Mouse (Mus musculus): ENCODE results near the gene Alcam. TPM values are rescaled to one million over a fixed set of nuclear protein-coding genes. Genes with fewer than 3 reads are reported as not detected.

Gene Alcam
- total and polyA plus RNA-seq, 3 experiments, result not detected

DNA sequence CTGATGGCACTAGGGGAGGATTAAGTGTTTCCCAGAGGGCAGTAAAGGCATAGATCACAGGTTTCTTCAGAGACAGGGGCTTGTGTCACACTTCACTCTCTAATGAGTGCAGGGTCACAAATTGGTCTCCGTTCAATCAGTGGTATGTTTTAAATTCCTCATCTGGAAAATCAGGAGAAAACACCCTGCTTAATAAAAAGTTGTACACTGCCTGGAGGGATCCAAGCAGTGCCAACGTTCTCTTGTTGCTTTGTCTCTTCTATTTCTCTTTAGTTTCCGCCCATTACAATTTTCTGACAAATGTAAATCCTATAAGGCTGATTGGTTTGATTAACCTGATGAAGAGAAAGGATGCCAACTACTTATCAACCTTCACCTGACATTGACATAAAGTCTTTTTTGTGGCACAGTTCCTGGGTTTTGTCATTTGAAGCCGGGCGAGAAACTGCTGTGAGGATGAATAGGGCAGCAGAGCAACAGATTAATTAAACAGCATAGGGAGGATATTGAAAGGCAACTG lies 67.0 kb downstream of the Alcam start:
- no peak overlapping the region for H3K27ac ChIP-seq (ENCODE audit: control insufficient read depth, low read depth, low read length)
- no peak for TF ChIP-seq MEF2A (IDR thresholded peaks at IDR 0.05; ENCODE audit: extremely low read depth, insufficient replicate concordance, low read depth, low read length, poor library complexity, severe bottlenecking)
- no peak for TF ChIP-seq UBTF (IDR thresholded peaks at IDR 0.05; ENCODE audit: borderline replicate concordance, insufficient read depth, low read depth, low read length)
- TF ChIP-seq TAL1 (IDR thresholded peaks at IDR 0.05; ENCODE audit: low read length), result no peak
- TF ChIP-seq POLR2A (IDR thresholded peaks at IDR 0.05; ENCODE audit: control insufficient read depth in 1 of 2, insufficient read depth in 1 of 2, low read depth in 1 of 2, low read length in 2 of 2, poor library complexity in 1 of 2), result no peak
- no peak for TF ChIP-seq MXI1 (IDR thresholded peaks at IDR 0.05; ENCODE audit: low read depth, low read length)
- TF ChIP-seq ZKSCAN1 (IDR thresholded peaks at IDR 0.05; ENCODE audit: low read depth, low read length), result no peak
- no peak for TF ChIP-seq ZMIZ1 (IDR thresholded peaks at IDR 0.05; ENCODE audit: low read depth, low read length)
- no peak for TF ChIP-seq USF1 (IDR thresholded peaks at IDR 0.05; ENCODE audit: low read depth, low read length)
- no peak for TF ChIP-seq CHD2 (IDR thresholded peaks at IDR 0.05; ENCODE audit: low read length)

DNA sequence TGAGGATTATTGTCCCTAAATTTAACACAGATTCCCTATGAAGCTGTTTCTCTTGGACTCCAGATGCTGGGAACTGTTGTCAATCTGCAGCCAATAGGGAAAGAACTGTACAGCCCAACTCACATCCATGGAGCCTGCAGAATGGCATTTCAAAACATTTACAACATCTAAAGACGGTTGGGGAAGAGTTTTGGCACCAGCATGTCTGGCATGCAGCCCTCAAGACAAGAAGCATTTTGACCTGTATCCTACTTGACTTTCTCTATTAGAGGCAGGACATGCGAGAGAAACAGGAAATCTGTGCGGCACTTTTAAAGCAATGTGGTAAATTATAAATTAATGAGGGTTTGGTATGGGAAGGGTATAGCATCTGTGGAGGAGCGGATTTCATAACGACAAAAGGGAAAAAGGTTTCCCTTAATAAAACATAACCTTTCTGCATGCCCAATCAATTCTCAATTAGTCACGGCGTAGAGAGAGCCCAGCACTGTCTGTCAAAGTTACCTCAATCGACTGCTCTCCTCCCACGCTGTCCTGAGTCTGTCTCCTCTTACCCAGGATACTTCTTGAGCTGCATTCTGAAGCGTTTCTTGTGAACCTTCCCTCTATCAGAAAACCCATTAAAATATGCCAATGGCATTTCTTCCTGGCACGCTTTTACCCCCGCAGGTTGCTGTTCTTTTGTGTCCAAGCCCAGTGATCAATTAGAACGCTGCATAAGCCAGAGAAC lies 70.3 kb downstream of the Alcam start:
- Histone ChIP-seq H3K36me3 (ENCODE audit: control insufficient read depth in 1 of 2, insufficient read depth in 2 of 2, low read length in 2 of 2) (no peaks in the 10 kb centered on the region), H3K9me3 (replicated peaks; ENCODE audit: insufficient read depth, low read length) (no peaks in the 10 kb centered on the region), H3K9ac (ENCODE audit: control insufficient read depth, low read depth, low read length, poor library complexity, severe bottlenecking) (no peak overlapping the region), H3K4me3 (ENCODE audit: control insufficient read depth in 1 of 2, insufficient read depth in 1 of 2, low read depth in 2 of 2, low read length in 2 of 2) (no peak overlapping the region), H3K27ac (ENCODE audit: control insufficient read depth, low read depth, low read length) (no peak overlapping the region), H3K27me3 (ENCODE audit: control insufficient read depth in 1 of 2, insufficient read depth in 2 of 2, low read length in 2 of 2) (no peaks in the 10 kb centered on the region), H3K79me2 (ENCODE audit: control insufficient read depth, insufficient read depth, low read length, poor library complexity) (no peaks in the 10 kb centered on the region), H3K4me1 (ENCODE audit: control insufficient read depth in 1 of 2, insufficient read depth in 2 of 2, low read length in 2 of 2) (no peaks in the 10 kb centered on the region)
- TF ChIP-seq USF1 (IDR thresholded peaks at IDR 0.05; ENCODE audit: low read depth, low read length) (no peak), EP300 (IDR thresholded peaks at IDR 0.05; ENCODE audit: low read depth in 1 of 2, low read length in 2 of 2) (no peak)
- no peak for DNase-seq (ENCODE audit: low read depth, low spot score)

More for the DNA sequence above, 67.0 kb downstream of the Alcam start:
- no peak for DNase-seq (ENCODE audit: low read depth, low spot score)
- no peak overlapping the region for H3K4me3 ChIP-seq (ENCODE audit: control insufficient read depth in 1 of 2, insufficient read depth in 1 of 2, low read depth in 2 of 2, low read length in 2 of 2)
- no peaks in the 10 kb centered on the region for H3K79me2 ChIP-seq (ENCODE audit: control insufficient read depth, insufficient read depth, low read length, poor library complexity)
- no peak overlapping the region for H3K9ac ChIP-seq (ENCODE audit: control insufficient read depth, low read depth, low read length, poor library complexity, severe bottlenecking)
- H3K27me3 ChIP-seq (ENCODE audit: control insufficient read depth in 1 of 2, insufficient read depth in 2 of 2, low read length in 2 of 2), result no peaks in the 10 kb centered on the region
- H3K4me1 ChIP-seq (ENCODE audit: control insufficient read depth in 1 of 2, insufficient read depth in 2 of 2, low read length in 2 of 2), result no peaks in the 10 kb centered on the region
- no peaks in the 10 kb centered on the region for H3K36me3 ChIP-seq (ENCODE audit: control insufficient read depth in 1 of 2, insufficient read depth in 2 of 2, low read length in 2 of 2)
- H3K9me3 ChIP-seq (replicated peaks; ENCODE audit: insufficient read depth, low read length), result no peaks in the 10 kb centered on the region

DNA sequence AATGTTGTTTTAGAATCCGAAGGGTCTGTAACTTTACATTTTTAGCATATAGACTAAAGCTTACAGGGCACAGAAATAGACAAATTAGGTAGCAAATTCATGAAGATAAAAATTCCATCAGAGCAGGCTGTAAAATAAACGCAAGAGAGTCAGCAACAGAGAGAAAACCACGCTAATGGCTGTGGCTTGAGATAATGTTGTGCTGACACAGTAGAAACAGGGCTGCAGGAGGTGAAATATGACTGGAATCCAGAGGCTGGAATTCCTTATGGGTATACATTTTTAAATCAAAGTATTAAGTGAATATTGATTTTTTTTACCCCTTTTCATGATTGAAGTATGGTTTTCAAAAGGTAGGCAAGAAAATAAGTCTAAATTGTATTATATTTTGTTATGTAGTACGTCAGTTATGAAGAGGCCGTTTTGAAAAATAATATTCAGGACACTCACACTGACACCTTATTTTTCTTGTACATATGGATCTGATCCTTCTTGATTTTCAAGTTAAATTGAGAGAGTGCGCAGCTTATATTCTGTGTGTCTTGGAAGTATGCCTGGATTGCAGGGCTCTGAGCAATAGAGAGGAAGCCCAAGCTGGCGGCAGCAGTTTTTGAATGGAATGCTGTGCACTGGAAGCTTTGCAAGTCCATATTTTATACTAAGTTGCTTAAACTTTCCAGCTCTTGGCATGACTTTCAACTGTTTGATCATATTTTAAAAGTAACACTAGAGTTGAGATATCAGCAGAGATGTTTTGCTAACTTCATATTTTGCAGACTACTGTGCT lies 74.9 kb downstream of the Alcam start:
- TF ChIP-seq MYC (IDR thresholded peaks at IDR 0.05; ENCODE audit: low read depth, low read length) (no peak), ZNF384 (IDR thresholded peaks at IDR 0.05; ENCODE audit: low read depth, low read length) (no peak), SIN3A (IDR thresholded peaks at IDR 0.05; ENCODE audit: low read length) (no peak), ETS1 (IDR thresholded peaks at IDR 0.05; ENCODE audit: low read depth, low read length) (no peak), GATA1 (IDR thresholded peaks at IDR 0.05; ENCODE audit: low read depth, low read length) (no peak), ZMIZ1 (IDR thresholded peaks at IDR 0.05; ENCODE audit: low read depth, low read length) (no peak), KAT2A (conservative IDR thresholded peaks at IDR 0.05; ENCODE audit: low read depth, low read length) (no peak), CTCF (IDR thresholded peaks at IDR 0.05 in 2 of 3, conservative IDR thresholded peaks at IDR 0.05 in 1 of 3; ENCODE audit: control insufficient read depth in 1 of 3, insufficient read depth in 1 of 3, low read depth in 2 of 3, low read length in 3 of 3, poor library complexity in 1 of 3, severe bottlenecking in 1 of 3) (no peak), SMC3 (IDR thresholded peaks at IDR 0.05; ENCODE audit: low read depth, low read length) (no peak), USF1 (IDR thresholded peaks at IDR 0.05; ENCODE audit: low read depth, low read length) (no peak), TBP (IDR thresholded peaks at IDR 0.05; ENCODE audit: low read depth, low read length) (no peak), CHD2 (IDR thresholded peaks at IDR 0.05; ENCODE audit: low read length) (no peak), UBTF (IDR thresholded peaks at IDR 0.05; ENCODE audit: borderline replicate concordance, insufficient read depth, low read depth, low read length) (no peak), NELFE (IDR thresholded peaks at IDR 0.05; ENCODE audit: low read depth, low read length) (no peak), ELF1 (IDR thresholded peaks at IDR 0.05; ENCODE audit: low read depth, low read length) (no peak), POLR2AphosphoS2 (IDR thresholded peaks at IDR 0.05; ENCODE audit: low read length) (no peak)
- no peaks in the 10 kb centered on the region for H3K9me3 ChIP-seq (replicated peaks; ENCODE audit: insufficient read depth, low read length)
- H3K27ac ChIP-seq (ENCODE audit: control insufficient read depth, low read depth, low read length), result no peak overlapping the region
- H3K9ac ChIP-seq (ENCODE audit: control insufficient read depth, low read depth, low read length, poor library complexity, severe bottlenecking), result no peak overlapping the region
- H3K79me2 ChIP-seq (ENCODE audit: control insufficient read depth, insufficient read depth, low read length, poor library complexity), result no peaks in the 10 kb centered on the region
- no peak overlapping the region for H3K4me3 ChIP-seq (ENCODE audit: control insufficient read depth in 1 of 2, insufficient read depth in 1 of 2, low read depth in 2 of 2, low read length in 2 of 2)
- H3K4me1 ChIP-seq (ENCODE audit: control insufficient read depth in 1 of 2, insufficient read depth in 2 of 2, low read length in 2 of 2), result no peaks in the 10 kb centered on the region
- no peaks in the 10 kb centered on the region for H3K36me3 ChIP-seq (ENCODE audit: control insufficient read depth in 1 of 2, insufficient read depth in 2 of 2, low read length in 2 of 2)
- no peaks in the 10 kb centered on the region for H3K27me3 ChIP-seq (ENCODE audit: control insufficient read depth in 1 of 2, insufficient read depth in 2 of 2, low read length in 2 of 2)
- DNase-seq (ENCODE audit: low read depth, low spot score), result no peak
